Mouse (Mus musculus) kidney, adult 2 months (tissue): ENCODE measurements around the gene D630045J12Rik.

ENCODE experiments used
- CTCF ChIP-seq: fragments of 200-500 bp; conservative IDR thresholded peaks from 2 replicates; pipeline ENCODE4 v1.5.1; 2011; ENCODE audit warnings: low read depth, mild to moderate bottlenecking, control low read depth, low read length, moderate library complexity, mixed read lengths; ENCODE audit not compliant: insufficient read depth, insufficient read length
- POLR2A ChIP-seq: fragments of 200-500 bp; IDR thresholded peaks from one replicate; pipeline ENCODE4 v1.6.1; 2011; ENCODE audit warnings: low read depth, low read length, control low read depth

DNA sequence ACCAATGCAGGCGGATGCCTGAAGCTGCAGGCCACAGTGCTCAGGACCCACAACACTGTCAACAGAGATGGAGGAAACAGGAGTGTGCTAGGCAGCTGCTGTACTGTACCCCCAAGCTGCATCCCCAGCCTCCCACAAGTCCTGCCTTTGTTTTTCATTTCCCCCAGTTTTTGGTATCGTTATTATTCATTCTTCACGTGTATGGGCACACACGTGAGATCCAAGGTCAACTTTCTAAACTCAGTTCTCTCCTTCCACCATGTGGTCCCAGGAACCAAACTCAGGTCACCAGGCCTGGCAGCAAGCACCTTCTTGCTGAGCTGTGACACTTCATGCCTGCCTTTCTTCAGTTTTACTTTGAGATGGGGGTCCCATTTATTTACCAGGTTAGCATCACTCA, 6.4 kb downstream of the D630045J12Rik start:
- TF ChIP-seq CTCF (no peak), POLR2A (no peak)
